Mouse (Mus musculus): ENCODE measurements around the gene Rfx8.

DNA sequence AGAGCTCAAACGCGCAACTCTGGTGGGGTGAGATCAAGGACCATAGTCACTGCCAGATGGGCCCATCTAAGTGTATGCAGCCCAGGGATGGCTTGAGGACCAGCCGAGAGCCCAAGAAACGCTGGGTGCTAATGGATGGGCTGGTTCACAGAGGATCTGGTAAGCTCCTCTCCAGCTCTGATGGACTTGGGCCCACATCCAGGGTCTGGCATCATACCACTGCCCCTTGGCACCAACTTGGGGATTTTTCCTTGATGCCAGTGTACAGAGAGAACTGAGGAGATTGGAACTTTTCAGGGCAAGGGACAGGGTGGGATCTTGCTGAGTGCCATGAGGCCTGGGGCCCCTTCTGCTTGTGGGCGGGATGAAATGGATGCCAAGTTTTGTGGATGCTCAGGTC is 39.2 kb downstream of the Rfx8 start:
- TF ChIP-seq POLR2AphosphoS2 (IDR thresholded peaks at IDR 0.05; ENCODE audit: low read depth, low read length): no peak
- no peak for TF ChIP-seq USF1 (IDR thresholded peaks at IDR 0.05; ENCODE audit: low read depth, low read length)
- TF ChIP-seq ZNF384 (IDR thresholded peaks at IDR 0.05; ENCODE audit: low read depth, low read length): no peak
